ENCODE assay signal across 16 mouse cellular contexts in genomic region chr7:89391831-89392230, GRCm38 (mm10). TPM values are rescaled to one million over a fixed set of nuclear protein-coding genes. Genes with fewer than 3 reads are reported as not detected.
DNase-seq lines count a peak whose midpoint lies in the region; ATAC-seq and TF ChIP-seq lines count a peak whose summit lies in the region.
"Had no signal": no experiment of that assay in that cellular context is flagged by ENCODE, and none has a peak within 500 bp of the region (broad histone marks: within the 10 kb centered on the region; RNA-seq: fewer than 3 reads in every experiment).

No protein-coding gene starts in this region.

- H3K9me3 ChIP-seq in intestine, embryonic 14.5 days (ENCODE audit: control insufficient read depth, low read length), result no peaks in the 10 kb centered on the region
- no peaks in the 10 kb centered on the region for H3K9me3 ChIP-seq in intestine, postnatal 0 days (ENCODE audit: control insufficient read depth)
- no peaks in the 10 kb centered on the region for H3K9me3 ChIP-seq in liver, embryonic 16.5 days (replicated peaks; ENCODE audit: control insufficient read depth, low read length)
- H3K9me3 ChIP-seq in forebrain, postnatal 0 days (ENCODE audit: low read length), result peaks cover 5% of the 10 kb centered on the region; the same call in 1 of the 2 replicates
- H3K9me3 ChIP-seq: forebrain, embryonic 12.5 days had no signal

- TF ChIP-seq CTCF in intestine, postnatal 0 days (IDR thresholded peaks at IDR 0.05; ENCODE audit: low read depth), result no peak
- no peak for TF ChIP-seq CTCF in forebrain, postnatal 0 days (IDR thresholded peaks at IDR 0.05; ENCODE audit: low read depth)

- no peak overlapping the region for H3K9ac ChIP-seq in intestine, embryonic 14.5 days (ENCODE audit: low read length)
- H3K9ac ChIP-seq in intestine, postnatal 0 days (ENCODE audit: low read depth, low read length), result no peak overlapping the region
- no peak overlapping the region for H3K9ac ChIP-seq in liver, embryonic 16.5 days (ENCODE audit: low read depth, low read length)
- no peak overlapping the region for H3K9ac ChIP-seq in forebrain, postnatal 0 days
- H3K9ac ChIP-seq: forebrain, embryonic 12.5 days had no signal

- peak; percentile 96 for DNase-seq in heart, adult 11 months
- DNase-seq in heart, postnatal 14 days, result no peak
- peak; percentile 33 for DNase-seq in intestine, embryonic 14.5 days (ENCODE audit: low spot score)
- DNase-seq in R1 (ENCODE audit: low read depth, low spot score), result peak; percentile 11
- no peak for DNase-seq in forebrain, postnatal 0 days
- DNase-seq in frontal cortex, adult 2 months (ENCODE audit: extremely low spot score in 1 of 2, low spot score in 1 of 2), result no peak
- DNase-seq: B cell, adult 2 months; cerebellum, adult 11 months; cerebellum, postnatal 36 days; kidney, adult 11 months had no signal

- H3K4me1 ChIP-seq in intestine, embryonic 14.5 days (replicated peaks; ENCODE audit: control insufficient read depth, insufficient read depth, low read length), result peaks cover 21% of the 10 kb centered on the region; the same call in 1 of the 2 replicates
- peaks cover 7% of the 10 kb centered on the region; the same call in 1 of the 2 replicates for H3K4me1 ChIP-seq in intestine, postnatal 0 days (replicated peaks; ENCODE audit: control insufficient read depth, insufficient read depth, low read length)
- no peaks in the 10 kb centered on the region for H3K4me1 ChIP-seq in liver, embryonic 16.5 days (ENCODE audit: control insufficient read depth, low read depth, low read length)
- no peaks in the 10 kb centered on the region for H3K4me1 ChIP-seq in forebrain, postnatal 0 days (ENCODE audit: insufficient read depth)
- H3K4me1 ChIP-seq: forebrain, embryonic 12.5 days; megakaryocyte, embryonic 14.5 days had no signal

- H3K4me3 ChIP-seq in intestine, embryonic 14.5 days (ENCODE audit: low read depth, low read length), result no peak overlapping the region
- no peak overlapping the region for H3K4me3 ChIP-seq in intestine, postnatal 0 days (ENCODE audit: low read depth, low read length)
- H3K4me3 ChIP-seq in liver, embryonic 16.5 days (ENCODE audit: low read depth, low read length), result no peak overlapping the region
- no peak overlapping the region for H3K4me3 ChIP-seq in forebrain, postnatal 0 days (ENCODE audit: low read depth, low read length)
- H3K4me3 ChIP-seq: forebrain, embryonic 12.5 days; megakaryocyte, embryonic 14.5 days had no signal

- intact Hi-C loops in heart, postnatal 14 days (cut with DNase I), result no loop called here

- no peak overlapping the region for H3K27ac ChIP-seq in intestine, embryonic 14.5 days (ENCODE audit: low read depth)
- H3K27ac ChIP-seq in intestine, postnatal 0 days (ENCODE audit: low read depth, low read length), result no peak overlapping the region
- H3K27ac ChIP-seq in liver, embryonic 16.5 days (ENCODE audit: low read length), result peak overlapping the region; percentile 33
- no peak overlapping the region for H3K27ac ChIP-seq in forebrain, postnatal 0 days (ENCODE audit: low read depth, low read length)
- H3K27ac ChIP-seq: forebrain, embryonic 12.5 days had no signal

- H3K36me3 ChIP-seq in intestine, embryonic 14.5 days (ENCODE audit: control insufficient read depth, insufficient read depth, low read length), result no peaks in the 10 kb centered on the region
- H3K36me3 ChIP-seq in intestine, postnatal 0 days (ENCODE audit: control insufficient read depth, insufficient read depth), result 0 out of 2 replicates have a peak, but pooled peaks cover 3% of the 10 kb centered on the region
- H3K36me3 ChIP-seq in liver, embryonic 16.5 days (ENCODE audit: control insufficient read depth, insufficient read depth), result no peaks in the 10 kb centered on the region
- no peaks in the 10 kb centered on the region for H3K36me3 ChIP-seq in forebrain, postnatal 0 days (ENCODE audit: insufficient read depth)
- H3K36me3 ChIP-seq: forebrain, embryonic 12.5 days had no signal

- H3K27me3 ChIP-seq in intestine, embryonic 14.5 days (replicated peaks; ENCODE audit: control insufficient read depth, insufficient read depth, low read length), result no peaks in the 10 kb centered on the region
- no peaks in the 10 kb centered on the region for H3K27me3 ChIP-seq in intestine, postnatal 0 days (replicated peaks; ENCODE audit: control insufficient read depth, insufficient read depth, low read length)
- no peaks in the 10 kb centered on the region for H3K27me3 ChIP-seq in liver, embryonic 16.5 days (ENCODE audit: control insufficient read depth, insufficient read depth, low read depth, low read length)
- no peaks in the 10 kb centered on the region for H3K27me3 ChIP-seq in forebrain, postnatal 0 days (ENCODE audit: insufficient read depth, low read length)

- ATAC-seq in intestine, embryonic 14.5 days (replicated peaks; ENCODE audit: low FRiP score, low TSS enrichment, low read depth), result no peak
- ATAC-seq in intestine, postnatal 0 days, result no peak
- peak; percentile 74 for ATAC-seq in liver, embryonic 16.5 days (ENCODE audit: low read depth)
- ATAC-seq in forebrain, postnatal 0 days, result no peak
- ATAC-seq: activated CD4-positive, CD25-positive, alpha-beta regulatory T cell, adult 4 months; lung, postnatal 0 days had no signal

- H3K4me2 ChIP-seq in intestine, embryonic 14.5 days (ENCODE audit: low read length), result no peak overlapping the region
- H3K4me2 ChIP-seq in intestine, postnatal 0 days (replicated peaks; ENCODE audit: low read depth), result no peak overlapping the region
- H3K4me2 ChIP-seq in liver, embryonic 16.5 days (ENCODE audit: low read depth, low read length), result no peak overlapping the region
- H3K4me2 ChIP-seq in forebrain, postnatal 0 days (ENCODE audit: low read depth), result no peak overlapping the region
- H3K4me2 ChIP-seq: forebrain, embryonic 12.5 days had no signal

- 74% methylated on average over 4 of the region's 4 CpGs for WGBS in intestine, embryonic 14.5 days
- WGBS in intestine, postnatal 0 days, result 31% methylated on average over 4 of the region's 4 CpGs
- 55% methylated on average over 4 of the region's 4 CpGs for WGBS in liver, embryonic 16.5 days (ENCODE audit: insufficient replicate concordance)
- WGBS in forebrain, postnatal 0 days, result 69% methylated on average over 4 of the region's 4 CpGs

RNA-seq across cellular contexts. Expression of gene Tmem135, which starts 12.2 kb away (rescaled TPM):
- 10 to 100 TPM; 49.4 to 51.3 TPM for total RNA-seq in heart, postnatal 14 days (2021)
- polyA plus RNA-seq in intestine, embryonic 14.5 days (2014; fragmentation: Nextera tagmentation; extraction: Ambion mirVana), result 29.8 and 30.4 TPM in 2 replicates
- polyA plus RNA-seq in intestine, postnatal 0 days (2015; fragmentation: Nextera tagmentation; extraction: Ambion mirVana), result 57.9 and 72.0 TPM in 2 replicates
- polyA plus RNA-seq in liver, embryonic 16.5 days (2015; fragmentation: Nextera tagmentation; extraction: Ambion mirVana), result 17.6 and 18.6 TPM in 2 replicates
- 19.2 and 23.2 TPM in 2 replicates for total RNA-seq in forebrain, postnatal 0 days (2014; rRNA removed)
- 20.0 and 27.9 TPM in 2 replicates for polyA plus RNA-seq in forebrain, postnatal 0 days (2015; fragmentation: Nextera tagmentation; extraction: Ambion mirVana)
- polyA plus RNA-seq in frontal cortex, adult 2 months (2012; rRNA removed), result 35.3 and 37.5 TPM in 2 replicates

RNA-seq across cellular contexts. Expression of gene Fzd4, which starts 12.3 kb away (rescaled TPM):
- 10 to 100 TPM; 51.5 to 53.5 TPM for total RNA-seq in heart, postnatal 14 days (2021)
- 13.7 and 14.6 TPM in 2 replicates for polyA plus RNA-seq in intestine, embryonic 14.5 days (2014; fragmentation: Nextera tagmentation; extraction: Ambion mirVana)
- 6.4 and 7.3 TPM in 2 replicates for polyA plus RNA-seq in intestine, postnatal 0 days (2015; fragmentation: Nextera tagmentation; extraction: Ambion mirVana)
- 2.0 and 2.6 TPM in 2 replicates for polyA plus RNA-seq in liver, embryonic 16.5 days (2015; fragmentation: Nextera tagmentation; extraction: Ambion mirVana)
- 3.1 and 3.8 TPM in 2 replicates for total RNA-seq in forebrain, postnatal 0 days (2014; rRNA removed)
- 1.3 and 1.5 TPM in 2 replicates for polyA plus RNA-seq in forebrain, postnatal 0 days (2015; fragmentation: Nextera tagmentation; extraction: Ambion mirVana)
- 4.7 and 5.0 TPM in 2 replicates for polyA plus RNA-seq in frontal cortex, adult 2 months (2012; rRNA removed)
- polyA plus RNA-seq: activated CD4-positive, CD25-positive, alpha-beta regulatory T cell, adult 4 months had no signal

Comparison
In these comparisons a context has a peak if more than half of its experiments do, and no peak if none do; other contexts are left out.
1. DNase-seq: peak in heart, adult 11 months (single experiment), intestine, embryonic 14.5 days (single experiment) and R1 (single experiment); none in heart, postnatal 14 days (0 of 2), forebrain, postnatal 0 days (single experiment) and frontal cortex, adult 2 months (0 of 2).